Mouse (Mus musculus) heart, embryonic 14.5 days (tissue): ENCODE results near the gene Nhlh1. TPM values are rescaled to one million over a fixed set of nuclear protein-coding genes. Genes with fewer than 3 reads are reported as not detected.

Experiments used
- ATAC-seq: fragments of 200-750 bp; cut with Nextera tagmentation; 2 replicates; pipeline ENCODE4 v1.8.0; 2017; ENCODE audit warnings: low read depth, moderate TSS enrichment; ENCODE audit not compliant: insufficient number of reproducible peaks, insufficient read depth, low FRiP score
- H3K27ac ChIP-seq, 2 experiments: fragments of 200-500 bp in 1 of 2; fragments of 300-500 bp in 1 of 2; sonication (generic) in 1 of 2; replicated peaks in 1 of 2; 2 replicates each; pipeline ENCODE4 v1.5.1; 2012 to 2014; ENCODE audit warnings: low read depth in 2 of 2, low read length in 2 of 2, control low read depth in 1 of 2, mild to moderate bottlenecking in 1 of 2, mixed read lengths in 1 of 2; ENCODE audit not compliant: control insufficient read depth in 1 of 2, insufficient read depth in 1 of 2
- H3K27me3 ChIP-seq: fragments of 300-500 bp; sonication (generic); 2 replicates; pipeline ENCODE4 v1.6.1; 2014; ENCODE audit warnings: mild to moderate bottlenecking, low read length, control low read depth; ENCODE audit not compliant: control insufficient read depth, insufficient read depth
- H3K36me3 ChIP-seq: fragments of 300-500 bp; sonication (generic); 2 replicates; pipeline ENCODE4 v1.6.1; 2014; ENCODE audit warnings: mild to moderate bottlenecking, control low read depth, low read length, mixed read lengths; ENCODE audit not compliant: control insufficient read depth, insufficient read depth
- H3K4me1 ChIP-seq, 2 experiments: fragments of 200-500 bp in 1 of 2; fragments of 300-500 bp in 1 of 2; sonication (generic) in 1 of 2; 2 replicates each; pipeline ENCODE4 v1.6.1; 2012 to 2014; ENCODE audit warnings: low read length in 2 of 2, control low read depth in 1 of 2, mixed read lengths in 1 of 2; ENCODE audit not compliant: control insufficient read depth in 2 of 2, insufficient read depth in 2 of 2
- H3K4me2 ChIP-seq: fragments of 300-500 bp; sonication (generic); 2 replicates; pipeline ENCODE4 v1.6.1; 2014; ENCODE audit warnings: mild to moderate bottlenecking, low read length
- H3K4me3 ChIP-seq, 2 experiments: fragments of 200-500 bp in 1 of 2; fragments of 300-500 bp in 1 of 2; sonication (generic) in 1 of 2; 2 replicates each; pipeline ENCODE4 v1.5.1; 2012 to 2014; ENCODE audit warnings: low read length in 2 of 2, mild to moderate bottlenecking in 2 of 2, control low read depth in 1 of 2, low read depth in 1 of 2, moderate library complexity in 1 of 2; ENCODE audit not compliant: control insufficient read depth in 1 of 2, insufficient read depth in 1 of 2
- H3K9ac ChIP-seq: fragments of 300-500 bp; sonication (generic); 2 replicates; pipeline ENCODE4 v1.6.1; 2014; ENCODE audit warnings: mild to moderate bottlenecking, low read length
- H3K9me3 ChIP-seq: fragments of 300-500 bp; sonication (generic); 2 replicates; pipeline ENCODE4 v1.6.1; 2016; ENCODE audit warnings: low read length, control low read depth; ENCODE audit not compliant: control insufficient read depth
- WGBS: fragments of 180-500 bp; shearing (Covaris S2); extraction: QIAGEN DNeasy Blood & Tissue Kit; methylation state at CpG from one replicate; pipeline ENCODE4 v1.1.7; 2014; 5-methylcytosine and 5-hydroxymethylcytosine counted together
- polyA plus RNA-seq: library from polyadenylated mRNA; unstranded; fragments of >200 nt; fragmentation: Nextera tagmentation; extraction: Ambion mirVana; gene quantifications from 2 replicates; pipeline ENCODE4 v1.2.1, GENCODE M21; 2014

The Nhlh1 gene
- polyA plus RNA-seq, 1 experiment from 2014 or later: not detected

DNA sequence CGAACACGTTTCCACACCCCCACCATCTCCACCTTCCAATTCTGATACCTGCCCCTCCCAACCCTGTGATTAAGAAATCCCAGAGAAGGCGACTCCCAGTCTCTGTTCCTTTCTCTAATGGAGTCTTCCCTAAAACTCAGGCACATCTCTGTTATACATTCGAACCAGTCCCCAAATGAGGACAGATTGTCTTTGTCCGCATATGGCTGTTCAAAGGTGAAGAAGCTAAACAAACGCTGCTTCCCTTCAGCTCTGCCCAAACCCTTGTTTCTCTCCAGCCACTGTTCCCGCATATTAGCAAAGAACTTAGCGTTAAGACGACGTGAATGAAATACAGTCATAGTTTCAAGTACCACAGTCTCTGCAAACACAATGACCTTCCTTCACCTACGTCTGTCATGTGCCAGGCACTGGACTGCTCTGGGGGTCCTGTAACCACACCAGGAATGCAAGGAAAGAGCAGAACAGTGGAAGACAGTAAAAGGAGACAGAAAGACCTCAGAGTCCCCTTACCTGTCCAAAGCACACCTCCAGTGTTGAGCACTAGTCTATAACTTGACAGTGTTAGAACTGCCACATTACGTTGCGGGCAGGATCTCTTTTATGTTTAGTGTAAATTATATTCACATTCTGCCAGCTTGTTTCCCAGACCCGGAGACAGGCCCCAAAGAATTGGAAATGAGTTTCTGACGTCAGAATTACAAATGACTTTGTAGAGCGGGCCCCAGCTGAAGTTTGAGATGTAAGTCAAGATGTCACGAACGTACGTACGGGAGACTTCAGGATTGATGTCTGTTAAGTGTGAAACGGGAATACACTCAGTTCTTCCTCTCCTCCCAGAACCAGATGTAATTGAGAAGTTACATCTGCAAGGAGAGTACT lies 28.7 kb downstream of the Nhlh1 start, which contains the start of gene Vangl2:
TSS of gene Vangl2 (minus strand) at position 51 of the 882 bp plus-strand sequence.
- H3K9ac ChIP-seq: peak within 1 kb of the TSS; percentile 93
- H3K27ac ChIP-seq: peak within 1 kb of the TSS; percentile 43 to 84; a peak in 2 of 4 replicates
- H3K4me3 ChIP-seq: peak within 1 kb of the TSS; percentile 42 to 95
- H3K4me2 ChIP-seq: peak within 1 kb of the TSS; percentile 69
- peaks cover 16 to 25% of the 10 kb centered on the region in 2 experiments for H3K4me1 ChIP-seq
- H3K9me3 ChIP-seq: no peaks in the 10 kb centered on the region
- no peaks in the 10 kb centered on the region for H3K27me3 ChIP-seq
- 71% methylated on average over 21 of the region's 21 CpGs for WGBS
- no peak for ATAC-seq
- H3K36me3 ChIP-seq: no peaks in the 10 kb centered on the region

DNA sequence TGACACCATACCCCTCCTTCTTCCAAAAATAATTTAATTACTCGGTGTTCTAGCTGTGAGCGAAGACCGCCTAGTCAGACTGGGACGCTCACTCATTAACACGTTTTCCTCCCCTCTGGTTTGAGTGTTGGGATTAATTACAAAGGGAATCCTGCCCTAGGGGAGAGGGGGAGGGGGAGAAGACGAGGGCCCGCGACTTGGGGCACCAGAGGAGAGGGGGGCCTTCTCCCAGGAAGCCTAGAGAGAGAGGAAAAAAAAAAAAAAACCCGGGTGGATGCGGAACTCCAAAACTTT lies 29.6 kb downstream of the Nhlh1 start:
- Histone ChIP-seq H3K4me2 (peak overlapping the region; percentile 69), H3K4me1 (peaks cover 16 to 25% of the 10 kb centered on the region in 2 experiments), H3K4me3 (peak overlapping the region; percentile 42 to 95; a peak in 3 of 4 replicates), H3K27ac (peak overlapping the region in 1 of 2 experiments; percentile 43; a peak in 1 of 4 replicates), H3K9ac (peak overlapping the region; percentile 93), H3K36me3 (no peaks in the 10 kb centered on the region), H3K27me3 (no peaks in the 10 kb centered on the region), H3K9me3 (no peaks in the 10 kb centered on the region)
- ATAC-seq: no peak
- WGBS: 25% methylated on average over 10 of the region's 10 CpGs

DNA sequence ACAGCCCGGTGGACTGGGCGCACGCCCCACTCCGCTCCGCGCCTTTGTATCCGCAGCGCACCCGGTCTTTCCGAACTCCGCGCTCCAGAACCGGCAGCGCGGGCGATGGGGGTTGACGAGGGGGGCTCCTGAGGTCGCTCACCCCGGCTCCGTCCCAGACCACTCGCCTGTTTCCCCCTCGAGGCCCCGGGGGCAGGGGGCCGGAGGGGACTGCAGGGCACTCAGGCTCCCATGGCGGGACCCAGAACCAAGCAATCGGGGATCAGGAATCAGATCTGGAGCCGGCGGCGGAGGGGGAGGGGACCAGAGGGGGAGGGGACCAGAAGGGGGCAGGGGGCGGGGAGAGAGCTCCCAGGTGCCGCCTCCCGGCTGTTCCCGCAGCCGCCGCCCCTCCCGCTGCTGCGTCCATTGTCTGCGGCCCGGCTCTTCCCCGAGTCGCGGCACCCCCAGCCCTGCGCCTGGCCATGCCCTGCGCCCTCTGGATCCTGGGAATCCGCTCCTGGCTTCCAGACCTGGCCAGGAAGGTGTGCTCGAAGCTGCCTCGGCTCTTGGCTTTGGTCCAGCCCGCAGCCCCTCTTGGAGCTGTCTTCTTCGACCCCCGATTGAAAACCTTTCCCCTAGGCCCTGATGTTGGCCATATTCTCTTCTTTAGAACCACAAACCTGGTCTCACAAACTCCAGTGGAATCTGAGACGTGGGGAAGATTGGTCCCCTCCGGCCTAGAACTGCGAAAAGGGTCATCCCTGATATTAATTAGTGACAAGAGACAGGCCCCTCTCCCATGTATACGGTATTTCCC lies 30.2 kb downstream of the Nhlh1 start:
- peak; percentile 89 for ATAC-seq
- no peaks in the 10 kb centered on the region for H3K27me3 ChIP-seq
- no peaks in the 10 kb centered on the region for H3K36me3 ChIP-seq
- peak overlapping the region; percentile 80 to 84 for H3K27ac ChIP-seq
- H3K9ac ChIP-seq: peak overlapping the region; percentile 93
- peak overlapping the region; percentile 69 for H3K4me2 ChIP-seq
- H3K9me3 ChIP-seq: no peaks in the 10 kb centered on the region
- 1% methylated on average over 50 of the region's 54 CpGs for WGBS
- peak overlapping the region; percentile 95 to 96 for H3K4me3 ChIP-seq
- peaks cover 16 to 25% of the 10 kb centered on the region in 2 experiments for H3K4me1 ChIP-seq

DNA sequence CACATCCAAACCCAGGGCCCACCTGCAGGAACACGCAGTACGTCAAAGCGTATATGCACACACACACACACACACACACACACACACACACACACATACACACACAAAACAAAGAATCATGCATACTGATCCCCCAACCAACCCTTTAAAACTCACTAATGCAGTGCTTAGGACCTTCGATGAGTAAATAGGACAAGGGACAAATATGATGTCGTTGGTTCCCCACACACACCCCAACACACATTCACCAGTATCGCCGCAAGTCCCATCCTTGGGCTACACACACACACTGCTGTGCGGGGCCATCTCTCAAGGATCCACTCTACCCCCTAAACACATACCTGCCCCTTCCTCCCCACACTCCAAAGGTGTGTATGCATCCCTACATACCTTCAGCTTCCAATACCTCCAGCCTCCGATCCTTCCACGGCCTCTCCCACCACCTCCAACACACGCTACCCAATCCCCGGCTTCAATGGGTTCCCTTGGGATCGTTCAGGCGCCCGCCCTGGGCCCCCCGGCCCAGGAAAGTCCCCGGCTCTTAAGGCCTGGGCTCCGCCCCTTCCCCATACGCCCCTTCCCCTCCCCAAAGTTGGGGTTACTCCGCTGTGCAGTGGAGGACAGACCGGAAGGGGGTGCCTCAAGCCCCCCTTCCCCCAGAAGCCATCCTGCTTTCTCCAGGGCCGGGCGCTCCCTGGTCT lies 31.0 kb downstream of the Nhlh1 start:
- WGBS: 5% methylated on average over 23 of the region's 23 CpGs
- peaks cover 16 to 25% of the 10 kb centered on the region in 2 experiments for H3K4me1 ChIP-seq
- ATAC-seq: peak; percentile 45; the same call in 1 of the 2 replicates
- peak overlapping the region; percentile 69 for H3K4me2 ChIP-seq
- no peaks in the 10 kb centered on the region for H3K9me3 ChIP-seq
- H3K9ac ChIP-seq: peak overlapping the region; percentile 93
- no peaks in the 10 kb centered on the region for H3K36me3 ChIP-seq
- H3K4me3 ChIP-seq: peak overlapping the region; percentile 95 to 96
- no peaks in the 10 kb centered on the region for H3K27me3 ChIP-seq
- peak overlapping the region; percentile 80 to 84 for H3K27ac ChIP-seq

DNA sequence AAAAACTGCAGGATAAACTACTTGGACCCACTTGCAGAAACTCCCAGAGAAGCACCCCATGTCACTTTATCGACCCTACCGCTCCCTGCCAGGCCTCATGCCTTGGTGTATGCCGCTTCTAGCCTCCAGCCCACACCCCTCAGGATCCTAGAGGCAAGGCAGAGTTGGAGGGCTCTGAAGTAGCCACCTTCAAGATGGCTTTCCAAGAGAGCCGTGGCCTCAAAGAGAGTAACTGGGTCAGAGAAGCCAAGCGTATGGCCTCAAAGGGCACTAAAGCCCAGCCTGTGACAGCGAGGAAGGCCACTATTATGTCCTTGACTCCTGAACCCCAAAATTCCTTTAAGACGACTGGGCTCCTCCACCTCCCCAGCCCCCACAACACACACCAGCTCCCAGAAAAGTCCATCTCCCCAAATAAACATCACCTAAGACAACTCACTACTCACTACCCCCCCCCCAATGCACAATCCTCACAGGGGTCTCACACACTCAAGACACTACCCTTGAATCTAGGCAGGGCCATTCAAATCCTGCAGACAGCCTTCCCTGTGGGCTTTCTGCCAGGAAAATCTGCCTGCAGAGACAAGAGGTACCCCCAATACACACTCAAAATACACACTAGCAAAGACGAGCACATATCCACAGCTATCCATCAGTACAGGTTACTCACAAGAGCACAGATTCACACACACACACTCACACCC lies 32.0 kb downstream of the Nhlh1 start:
- Histone ChIP-seq H3K9ac (peak overlapping the region; percentile 93; the same call in 1 of the 2 replicates), H3K9me3 (no peaks in the 10 kb centered on the region)

DNA sequence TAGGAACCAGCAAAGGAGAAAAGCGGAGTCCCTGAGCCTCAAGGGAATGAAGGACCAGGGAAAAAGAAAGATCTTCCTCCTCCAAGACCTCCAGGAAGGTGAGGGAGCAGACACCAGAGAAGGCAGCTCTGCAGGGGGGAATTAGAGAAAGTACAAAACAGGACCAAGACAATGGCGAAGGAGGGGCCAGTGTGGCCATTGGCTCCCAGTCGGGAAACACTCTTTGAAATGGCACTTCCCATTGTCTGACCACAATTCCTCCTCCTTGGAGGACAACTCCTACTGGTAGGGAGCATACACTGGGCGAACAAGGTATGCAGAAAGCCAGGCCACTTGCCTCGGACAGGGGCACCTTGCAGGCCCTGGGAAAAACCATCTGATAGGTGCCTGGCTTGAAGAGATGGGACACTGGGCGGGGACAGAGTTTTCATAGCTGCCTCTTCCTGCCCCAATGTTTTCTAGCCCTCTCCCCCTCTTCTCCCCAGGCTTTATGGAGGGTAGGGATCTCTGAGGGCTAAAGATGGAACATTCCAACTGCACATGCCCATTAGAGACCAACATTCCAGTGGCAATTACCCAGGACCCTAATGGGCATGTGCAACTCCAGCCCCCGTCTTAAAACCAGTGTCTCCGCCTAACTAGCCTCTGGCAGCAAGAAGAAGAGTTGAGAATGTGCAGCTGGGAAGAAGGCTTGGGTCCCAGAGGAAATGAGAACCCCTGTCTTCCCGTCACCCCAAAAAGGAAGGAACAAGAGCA lies 33.1 kb downstream of the Nhlh1 start:
- H3K27ac ChIP-seq: no peak overlapping the region
- H3K4me1 ChIP-seq: peaks cover 16 to 25% of the 10 kb centered on the region in 2 experiments
- H3K9me3 ChIP-seq: no peaks in the 10 kb centered on the region
- no peak overlapping the region for H3K9ac ChIP-seq
- H3K27me3 ChIP-seq: no peaks in the 10 kb centered on the region
- ATAC-seq: no peak
- 63% methylated on average over 9 of the region's 9 CpGs for WGBS
- no peak overlapping the region for H3K4me3 ChIP-seq
- no peak overlapping the region for H3K4me2 ChIP-seq
- H3K36me3 ChIP-seq: peaks cover 3% of the 10 kb centered on the region; the same call in 1 of the 2 replicates

More for the DNA sequence above, 32.0 kb downstream of the Nhlh1 start:
- Histone ChIP-seq H3K4me1 (peaks cover 16 to 25% of the 10 kb centered on the region in 2 experiments), H3K27me3 (no peaks in the 10 kb centered on the region), H3K27ac (no peak overlapping the region), H3K36me3 (peaks cover 2% of the 10 kb centered on the region; the same call in 1 of the 2 replicates), H3K4me2 (peak overlapping the region; percentile 69), H3K4me3 (peak overlapping the region in 1 of 2 experiments; percentile 95; a peak in 3 of 4 replicates)
- ATAC-seq: no peak
- WGBS: 63% methylated on average over 8 of the region's 8 CpGs
